Mouse (Mus musculus): ENCODE measurements around the gene Olfr743.
"Not testable (repeated sequence)": the region's sequence is repeated elsewhere in the genome, so short reads cannot be mapped to it uniquely, and the experiment has no call there.

Olfr743 gene

DNA sequence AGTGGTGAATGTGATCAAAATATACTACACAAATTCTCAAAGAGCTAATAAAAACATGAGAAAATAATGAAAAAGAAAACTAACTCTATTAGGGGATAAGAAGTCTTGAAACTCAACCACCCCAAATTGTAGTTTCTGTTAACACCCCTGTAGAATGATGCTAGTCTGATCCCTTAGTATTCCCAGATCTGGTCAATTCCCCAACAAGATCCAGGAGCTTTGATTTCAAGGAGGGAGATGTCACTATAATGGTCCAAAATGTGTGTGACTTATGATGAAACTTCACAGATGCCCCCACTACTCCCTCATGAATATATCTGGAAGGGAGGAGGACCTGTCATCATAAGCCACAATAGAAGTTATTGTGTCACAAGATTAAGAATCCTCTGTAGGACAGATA, at the start of gene Olfr743:
TSS of gene Olfr743 (plus strand) at position 301 of the 400 bp plus-strand sequence.
- DNase-seq (ENCODE audit: low spot score in 2 of 2) = no peak

DNA sequence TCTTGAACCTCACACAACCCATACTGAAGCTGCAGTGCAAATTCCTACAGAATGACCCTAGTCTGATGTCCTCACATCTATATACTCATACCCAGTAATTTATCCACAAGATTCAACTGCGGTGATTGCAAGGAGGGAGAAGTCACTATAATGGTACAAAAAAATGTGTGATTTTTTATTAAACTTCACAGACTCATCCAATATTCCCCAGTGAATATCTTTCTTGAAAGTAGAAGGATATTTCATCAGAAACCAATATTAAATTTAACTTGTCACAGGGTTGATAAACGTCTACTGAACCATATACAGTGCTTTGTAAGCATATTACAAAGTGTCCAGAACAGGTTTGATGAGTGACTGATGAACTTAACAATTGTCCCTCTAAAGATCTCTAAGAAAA, 49.2 kb upstream of the Olfr743 start, which contains the start of gene Olfr741:
TSS of gene Olfr741 (plus strand) at position 301 of the 400 bp plus-strand sequence.
- no peak for DNase-seq (ENCODE audit: low spot score in 2 of 2)

DNA sequence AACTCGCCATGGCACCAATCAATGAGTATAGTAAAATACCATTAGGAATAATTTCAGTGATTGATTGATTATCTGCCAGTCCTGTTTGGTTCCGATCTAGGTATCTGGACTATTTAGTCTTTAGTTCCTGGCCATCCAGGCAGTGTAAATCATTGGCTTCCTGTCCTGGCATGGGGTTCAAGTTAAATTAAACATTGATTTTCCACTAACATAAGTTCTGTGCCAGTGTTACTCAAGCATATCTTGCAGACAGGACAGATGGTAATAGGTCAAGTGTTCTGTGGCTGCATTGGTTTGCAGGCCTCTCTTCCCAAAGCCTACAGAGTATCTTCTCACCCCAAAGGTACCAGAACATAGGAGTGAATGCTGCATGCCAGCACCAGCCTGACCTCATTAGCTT, 43.2 kb upstream of the Olfr743 start:
- no peak for DNase-seq (ENCODE audit: low spot score in 2 of 2)

DNA sequence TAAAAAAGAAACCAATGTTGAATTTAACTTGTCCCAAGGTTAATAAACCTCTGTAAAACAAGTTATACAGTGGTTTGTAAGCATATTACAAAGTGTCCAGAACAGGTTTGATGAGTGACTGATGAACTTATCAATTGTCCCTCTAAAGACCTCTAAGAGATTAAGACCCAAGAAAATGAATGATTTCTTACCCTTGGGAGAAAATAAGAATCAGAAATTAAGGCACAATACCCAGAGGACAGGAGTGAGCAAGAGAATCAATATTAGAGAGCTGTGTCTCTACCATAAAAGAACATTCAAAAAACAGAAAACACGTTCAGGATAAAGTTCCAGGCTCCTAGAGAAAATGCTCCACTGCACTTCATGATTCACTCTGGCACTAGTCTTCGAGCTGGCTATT, 18.3 kb upstream of the Olfr743 start, which contains the start of gene Olfr742:
TSS of gene Olfr742 (plus strand) at position 301 of the 400 bp plus-strand sequence.
- DNase-seq (ENCODE audit: low spot score in 2 of 2) = no peak

DNA sequence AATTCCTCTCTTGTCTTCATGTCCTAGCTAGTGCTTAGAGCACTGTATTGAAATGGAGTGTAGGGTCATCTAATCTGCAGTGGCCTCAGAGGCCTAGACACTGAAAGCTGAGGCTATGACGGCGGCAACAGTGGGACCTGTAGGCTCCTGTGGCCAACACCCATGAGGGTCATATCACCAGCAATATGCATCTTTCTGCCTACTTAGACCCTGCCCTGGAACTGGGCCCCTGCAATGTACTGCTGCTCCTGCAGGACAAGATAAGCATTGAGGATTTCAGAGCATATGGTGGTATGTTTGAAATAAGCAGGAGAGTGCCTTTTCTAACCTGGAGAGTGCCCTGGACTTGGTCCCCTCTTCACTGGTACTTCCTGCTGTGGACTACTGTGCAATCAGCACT, 31.1 kb downstream of the Olfr743 start:
- no peak for DNase-seq (ENCODE audit: low spot score in 2 of 2)

DNA sequence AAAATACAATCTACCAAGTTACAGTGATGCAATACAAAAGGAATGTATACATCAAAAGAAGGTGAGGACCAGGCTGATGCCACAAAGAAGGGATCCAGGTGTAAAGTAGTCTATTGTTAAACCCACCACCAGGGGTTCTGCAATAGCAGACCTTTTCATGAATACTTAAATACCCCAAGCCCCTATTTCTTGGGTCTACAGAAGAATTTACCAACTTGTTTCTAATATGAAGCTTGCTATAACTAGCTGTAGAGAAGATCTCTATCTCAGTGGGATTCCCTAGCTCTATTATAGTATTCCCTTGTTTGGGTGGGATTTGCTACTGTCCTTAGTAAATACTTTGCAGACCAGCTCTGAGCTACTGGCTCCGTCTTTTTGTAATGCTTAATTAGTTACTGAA, 51.4 kb downstream of the Olfr743 start:
- DNase-seq (ENCODE audit: low spot score in 2 of 2) = not testable (repeated sequence)
